Mouse (Mus musculus): ENCODE results near the gene Amer2.

Gene Amer2

GRCm38 (mm10) chr14:60386591-60387501, 13.8 kb downstream of the Amer2 start:
- DNase-seq (ENCODE audit: low spot score) = no peak

DNA sequence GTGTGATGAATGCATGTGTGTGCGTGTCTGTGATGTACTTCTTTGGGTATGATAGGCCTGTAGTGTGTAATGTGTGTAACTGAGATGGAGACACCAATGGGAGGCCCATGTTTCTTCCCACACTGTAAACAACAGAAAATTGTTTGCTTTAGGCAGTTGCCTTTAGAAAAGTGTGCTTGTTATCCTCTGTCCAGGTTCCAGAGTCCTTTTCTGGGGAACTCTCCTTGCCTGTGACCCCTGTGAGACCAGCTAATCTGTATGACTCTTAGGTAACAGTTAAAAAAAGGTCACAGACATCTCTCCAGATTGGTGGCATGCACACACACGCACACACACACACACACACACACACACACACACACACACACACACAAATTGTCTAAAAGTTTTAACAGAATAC, 15.3 kb downstream of the Amer2 start:
- DNase-seq (ENCODE audit: low spot score) = no peak

DNA sequence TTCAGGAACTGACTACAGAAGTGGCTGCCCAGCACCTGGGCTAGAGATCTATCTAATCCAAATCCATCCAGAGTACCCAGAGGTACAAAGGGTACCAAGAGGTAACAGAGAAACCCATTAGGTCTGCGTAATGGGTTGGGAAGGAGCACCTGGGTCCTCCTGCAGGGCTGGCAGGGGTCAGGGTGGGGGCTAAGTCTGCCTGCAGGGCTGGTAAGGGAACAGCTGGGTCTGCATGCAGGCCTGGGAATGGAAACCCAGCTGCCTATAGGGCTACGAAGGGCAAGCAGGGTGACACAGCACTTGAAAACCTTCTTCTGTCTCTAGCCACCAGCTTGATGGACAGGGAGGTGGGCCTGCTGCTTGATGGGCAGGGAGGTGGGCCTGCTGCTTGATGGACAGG, 19.1 kb downstream of the Amer2 start:
- DNase-seq (ENCODE audit: low spot score) = no peak

GRCm38 (mm10) chr14:60397321-60397720, 24.3 kb downstream of the Amer2 start:
- DNase-seq (ENCODE audit: low spot score) = no peak

DNA sequence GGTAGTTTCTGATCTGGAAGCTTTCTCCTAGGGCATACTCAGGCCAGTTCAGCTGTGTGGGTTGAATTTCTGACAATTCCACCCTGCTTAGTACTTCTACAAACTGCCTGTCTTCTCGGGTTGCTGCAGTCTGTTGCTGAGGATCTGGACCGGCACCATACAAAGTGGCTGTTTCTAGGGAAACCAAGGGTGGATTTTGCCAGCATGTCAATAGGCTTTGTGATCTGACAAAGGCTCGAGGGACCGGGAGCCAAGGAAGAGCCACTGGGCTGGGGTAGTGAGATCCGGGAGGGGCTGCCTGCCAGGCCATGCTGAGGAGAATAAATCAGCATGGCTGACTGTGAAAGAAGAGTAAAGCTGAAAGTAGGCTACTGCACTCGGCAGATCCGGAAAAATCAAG, 25.8 kb downstream of the Amer2 start:
- DNase-seq (ENCODE audit: low spot score) = no peak

DNA sequence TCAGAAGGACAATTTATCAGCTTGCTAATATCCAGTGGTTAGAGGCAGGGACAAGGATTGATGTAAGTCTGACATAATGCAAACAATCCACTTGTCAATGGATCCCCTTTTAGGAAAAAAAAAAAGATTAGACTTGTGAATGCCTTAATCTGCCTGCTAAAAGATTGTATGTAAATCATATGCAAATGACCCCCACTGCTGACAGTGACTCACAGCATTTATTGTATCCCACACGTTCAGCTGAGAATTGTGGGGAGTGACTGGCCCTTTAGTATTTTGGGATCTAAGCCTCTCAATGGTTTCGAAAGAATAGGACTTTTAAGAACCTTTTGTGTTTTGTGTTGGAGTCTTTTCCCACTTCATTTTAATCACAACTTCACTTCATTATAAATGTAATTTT, 30.2 kb downstream of the Amer2 start:
- DNase-seq (ENCODE audit: low spot score) = no peak

DNA sequence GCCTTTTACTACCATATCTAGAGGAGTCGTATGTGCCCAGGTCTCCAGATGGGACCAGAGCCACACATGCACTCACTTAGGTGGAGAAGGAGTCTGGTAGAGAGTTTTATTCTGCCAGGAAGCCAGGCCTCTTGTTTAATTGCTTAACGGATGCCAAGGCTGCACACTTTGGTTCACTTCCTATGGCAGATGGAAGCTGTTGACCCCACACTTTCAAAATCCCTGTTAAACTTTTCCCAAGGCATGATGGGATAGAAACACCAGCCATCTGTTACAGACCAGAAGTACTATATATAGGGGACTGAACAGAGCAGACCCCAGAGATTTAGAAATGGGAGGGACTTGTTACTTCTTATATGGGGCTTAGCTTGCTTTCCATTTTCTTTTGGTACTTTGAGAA, 32.8 kb downstream of the Amer2 start:
- DNase-seq (ENCODE audit: low spot score) = no peak

DNA sequence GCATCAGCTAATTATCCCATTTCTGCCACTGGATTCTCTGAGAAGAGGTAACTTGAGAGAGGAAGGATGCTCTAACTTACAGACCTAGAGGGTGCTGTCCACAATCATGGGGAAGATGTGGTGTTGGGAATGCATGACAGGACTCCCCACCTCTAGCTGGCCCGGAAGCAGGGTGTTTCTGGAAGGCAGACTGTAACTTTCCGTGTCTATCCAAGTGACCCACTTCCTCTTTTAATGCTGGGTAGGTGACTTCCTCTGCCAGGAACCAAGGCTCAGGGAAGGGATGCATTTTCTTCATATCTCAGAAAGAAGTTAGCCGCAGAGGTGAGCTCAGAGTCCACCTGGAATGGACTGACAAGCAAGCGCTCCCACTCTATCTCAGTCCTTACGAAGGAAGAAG, 33.5 kb downstream of the Amer2 start:
- DNase-seq (ENCODE audit: low spot score) = no peak

DNA sequence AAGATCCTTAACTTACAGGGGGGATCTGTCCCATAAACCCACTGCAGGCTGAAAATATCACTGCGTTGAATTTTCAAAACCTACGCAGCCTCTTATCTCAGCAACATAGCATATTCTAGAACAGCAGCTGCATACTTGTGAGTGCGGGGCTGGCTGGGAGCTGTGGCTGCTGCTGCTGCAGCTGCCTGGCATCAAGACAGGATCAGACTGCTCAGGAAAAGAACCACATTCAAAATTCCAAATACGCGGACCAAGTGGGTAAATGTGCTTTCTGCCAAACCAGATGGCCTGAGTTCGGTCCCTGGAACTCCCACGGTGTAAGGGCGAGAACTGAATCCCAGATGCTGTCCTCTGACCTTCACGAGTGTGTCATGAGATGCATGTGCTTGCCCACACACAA, 34.3 kb downstream of the Amer2 start:
- DNase-seq (ENCODE audit: low spot score) = no peak

GRCm38 (mm10) chr14:60409702-60410491, 36.8 kb downstream of the Amer2 start:
- DNase-seq (ENCODE audit: low spot score) = no peak

DNA sequence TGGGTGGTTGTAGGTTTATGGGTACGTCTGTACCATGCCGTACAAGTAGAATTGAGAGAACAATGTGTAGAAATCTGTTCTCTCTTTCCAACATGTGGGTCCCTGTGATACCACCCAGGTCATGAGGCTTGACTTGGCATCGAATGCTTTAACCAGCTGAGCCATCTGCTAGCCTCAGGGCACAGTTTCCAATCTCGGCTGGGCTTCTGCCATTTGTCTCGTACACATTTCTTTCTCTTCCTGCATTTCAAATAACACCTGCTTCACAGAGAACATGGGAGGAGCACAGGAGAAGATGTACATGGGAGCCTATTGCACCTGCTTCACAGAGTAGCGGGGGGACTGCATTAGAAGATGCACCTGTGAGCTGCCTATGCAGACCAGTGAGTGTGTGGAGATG, 38.2 kb downstream of the Amer2 start:
- no peak for DNase-seq (ENCODE audit: low spot score)

- no peak for DNase-seq (ENCODE audit: low spot score)
These were observed 41.6 kb downstream of the Amer2 start for GRCm38 (mm10) chr14:60414691-60415090.

DNA sequence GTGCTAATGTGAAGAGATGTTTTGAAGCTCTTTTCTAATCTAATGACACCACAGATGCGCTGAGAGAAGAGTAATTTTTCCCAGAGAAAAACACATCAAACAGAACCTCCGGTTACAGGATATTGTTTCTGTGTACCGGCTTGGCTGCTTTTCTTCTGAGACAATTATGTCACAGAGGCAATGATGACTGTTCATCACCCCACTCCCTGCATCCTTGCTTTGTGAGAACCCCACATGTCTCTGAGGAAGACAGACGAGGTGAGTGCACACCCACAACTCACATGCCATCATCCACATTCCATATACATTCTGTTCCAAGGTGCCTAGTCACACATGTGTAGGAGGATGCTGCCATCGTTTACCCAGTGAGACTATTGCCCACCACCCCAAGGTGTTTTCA, 44.9 kb downstream of the Amer2 start:
- DNase-seq (ENCODE audit: low spot score) = no peak

DNA sequence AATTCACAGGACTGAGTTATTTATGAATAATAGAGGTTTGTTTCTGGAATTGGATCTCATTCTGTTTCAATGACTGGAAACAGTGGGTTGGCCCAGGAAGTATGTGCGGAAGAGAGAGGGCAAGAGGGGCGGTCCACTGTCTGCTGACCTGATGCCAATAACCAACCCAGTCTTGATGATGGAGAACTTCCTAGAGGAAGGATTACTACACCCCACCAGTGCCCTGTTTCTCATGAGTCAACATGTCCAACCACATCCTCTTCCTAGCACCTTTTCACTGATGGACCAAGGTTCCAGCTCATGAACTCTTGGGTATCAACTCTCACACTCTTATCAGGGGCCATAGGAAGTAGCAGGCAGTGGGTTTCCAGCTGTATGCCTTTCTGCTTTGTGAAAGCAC, 49.9 kb downstream of the Amer2 start:
- no peak for DNase-seq (ENCODE audit: low spot score)

GRCm38 (mm10) chr14:60424174-60424573, 51.1 kb downstream of the Amer2 start:
- DNase-seq (ENCODE audit: low spot score) = no peak

- no peak for DNase-seq (ENCODE audit: low spot score)
These were observed 52.5 kb downstream of the Amer2 start for GRCm38 (mm10) chr14:60425553-60425952.

- no peak for DNase-seq (ENCODE audit: low spot score)
These were observed 54.8 kb downstream of the Amer2 start for GRCm38 (mm10) chr14:60427896-60428295.

DNA sequence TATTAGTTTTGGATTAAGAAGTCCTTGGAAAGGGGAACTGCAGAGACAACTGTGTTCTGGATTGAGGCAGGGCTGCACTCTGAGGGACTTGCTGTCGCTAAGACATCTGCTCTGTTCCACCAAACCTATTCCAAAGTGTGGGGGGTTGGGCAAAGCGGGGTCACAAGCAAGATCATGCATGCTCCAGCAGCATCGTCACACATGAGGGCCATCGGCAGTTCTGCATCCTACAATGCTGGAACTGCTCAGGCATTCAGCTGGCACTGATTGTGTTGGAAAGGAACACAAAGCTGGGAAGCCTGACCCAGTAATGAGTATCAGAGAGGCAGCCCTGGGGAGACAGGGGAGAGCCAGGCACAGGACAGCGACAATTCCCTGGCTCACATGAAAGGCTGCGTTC, 56.5 kb downstream of the Amer2 start:
- DNase-seq (ENCODE audit: low spot score) = no peak

DNA sequence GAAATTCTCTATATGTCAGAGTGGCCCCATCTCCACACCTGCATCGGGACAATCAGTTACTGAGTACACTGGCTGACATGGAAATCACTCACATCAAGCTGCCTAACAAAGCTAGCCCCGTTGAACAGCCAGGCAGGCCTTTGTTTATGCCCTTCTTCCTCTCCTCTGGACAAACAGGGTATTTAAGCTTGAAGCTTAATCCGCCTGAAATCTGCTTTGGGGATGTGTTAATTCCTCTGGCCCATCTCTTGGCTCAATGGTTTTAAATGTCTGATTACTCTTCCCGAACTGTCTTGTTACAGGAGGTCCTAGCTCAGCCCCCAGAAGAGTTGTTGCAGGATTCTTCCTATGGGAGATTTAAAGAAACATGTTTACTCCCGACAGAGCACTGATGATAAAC, 58.5 kb downstream of the Amer2 start:
- DNase-seq (ENCODE audit: low spot score) = no peak

DNA sequence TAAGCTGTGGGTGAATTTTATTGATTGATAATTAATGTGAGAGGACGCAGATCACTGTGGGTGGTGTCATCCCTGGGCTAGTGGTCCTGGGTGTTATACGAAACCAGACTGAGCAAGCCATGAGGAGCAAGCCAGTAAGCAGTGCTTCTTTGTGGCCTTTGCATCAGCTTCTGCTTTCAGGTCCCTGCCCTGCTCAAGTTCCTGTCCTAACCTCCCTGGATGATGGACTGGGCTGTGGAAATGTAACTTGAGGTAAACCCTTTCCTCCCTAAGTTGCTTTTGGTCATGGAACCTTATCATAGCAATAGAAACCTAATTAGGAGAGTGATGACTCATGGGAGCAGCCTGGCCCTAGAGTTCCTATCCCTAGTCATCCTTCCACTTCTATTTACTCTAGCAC, 59.1 kb downstream of the Amer2 start:
- DNase-seq (ENCODE audit: low spot score) = no peak

GRCm38 (mm10) chr14:60435515-60435914, 62.5 kb downstream of the Amer2 start:
- DNase-seq (ENCODE audit: low spot score) = no peak

- no peak for DNase-seq (ENCODE audit: low spot score)
These were observed 63.3 kb downstream of the Amer2 start for GRCm38 (mm10) chr14:60436364-60436763.
